Mouse (Mus musculus): ENCODE data around the gene Sema5a. TPM values are rescaled to one million over a fixed set of nuclear protein-coding genes. Genes with fewer than 3 reads are reported as not detected.

The Sema5a gene
- polyA plus RNA-seq, 3 experiments from 2014 or later: not detected

- no peak for ATAC-seq
Measured at GRCm38 (mm10) chr15:32568181-32568857, 323.7 kb downstream of the Sema5a start.

- ATAC-seq: no peak
Measured at GRCm38 (mm10) chr15:32568858-32569387, 324.3 kb downstream of the Sema5a start.

GRCm38 (mm10) chr15:32574327-32574726, 329.7 kb downstream of the Sema5a start:
- ATAC-seq: no peak

- no peak for ATAC-seq
Measured at GRCm38 (mm10) chr15:32575212-32575611, 330.6 kb downstream of the Sema5a start.

- no peak for ATAC-seq
Measured at GRCm38 (mm10) chr15:32579351-32579750, 334.7 kb downstream of the Sema5a start.

- no peak for ATAC-seq
Measured at GRCm38 (mm10) chr15:32590641-32591040, 346.0 kb downstream of the Sema5a start.

- no peak for ATAC-seq
Measured at GRCm38 (mm10) chr15:32593746-32594145, 349.1 kb downstream of the Sema5a start.

DNA sequence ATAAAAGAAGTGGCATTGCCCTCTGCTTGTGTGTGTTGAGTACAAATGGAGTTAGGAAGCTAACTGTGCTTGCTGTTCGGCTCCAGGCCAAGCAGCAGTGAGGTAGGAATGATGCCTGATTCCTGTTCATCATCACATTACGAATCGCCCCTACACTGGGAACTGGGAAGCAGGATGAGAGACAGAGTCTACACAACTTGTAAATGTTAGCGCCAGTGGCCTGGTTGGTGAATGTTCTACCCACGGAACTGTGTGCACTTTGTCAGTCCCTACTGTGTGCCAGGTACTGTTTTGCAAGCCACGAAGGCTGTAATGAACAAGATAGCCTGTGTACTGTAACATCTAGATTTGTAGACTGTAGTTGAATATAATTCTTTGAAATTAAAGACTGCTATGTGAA, 352.0 kb downstream of the Sema5a start:
- ATAC-seq: no peak

DNA sequence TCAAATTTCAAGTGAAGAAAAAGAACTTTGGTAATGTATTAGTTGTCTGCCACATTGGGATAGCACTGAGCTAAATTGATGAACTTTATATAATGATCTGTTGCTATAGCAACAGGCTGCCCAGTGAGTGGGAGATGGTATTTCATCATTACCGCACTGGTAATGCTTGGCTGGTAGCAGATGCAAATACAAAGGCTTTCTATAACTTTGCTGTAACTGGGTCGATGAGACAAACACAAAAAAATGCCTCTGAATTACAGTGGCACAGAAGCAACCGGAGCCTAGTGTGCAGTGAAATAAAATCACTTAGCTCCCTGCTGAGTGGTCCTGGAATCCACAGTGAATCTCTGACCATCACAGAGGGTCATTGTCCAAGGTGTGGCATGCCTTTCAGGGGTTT, 352.6 kb downstream of the Sema5a start:
- no peak for ATAC-seq

GRCm38 (mm10) chr15:32607236-32607635, 362.6 kb downstream of the Sema5a start:
- no peak for ATAC-seq

- no peak for ATAC-seq
Measured at GRCm38 (mm10) chr15:32610776-32611175, 366.2 kb downstream of the Sema5a start.

DNA sequence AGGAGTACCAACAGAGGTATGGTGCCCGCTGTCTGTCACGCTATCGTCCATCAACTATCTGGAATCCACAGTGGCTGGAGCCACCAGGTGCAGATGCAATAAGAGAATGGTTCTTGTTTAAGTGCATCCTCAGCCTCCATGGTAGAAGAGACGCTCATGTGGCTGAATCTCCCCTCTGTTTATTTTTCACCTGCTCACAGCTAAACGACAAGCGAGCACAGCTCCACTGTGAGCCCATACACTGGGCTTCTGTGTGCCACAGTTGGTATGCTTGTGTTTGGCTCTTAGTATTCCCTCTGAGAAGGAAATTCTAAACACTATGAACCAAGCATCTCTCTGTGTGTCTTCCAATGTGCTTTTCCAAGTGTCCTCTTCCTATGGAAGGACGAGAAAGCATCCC, 366.6 kb downstream of the Sema5a start:
- ATAC-seq: no peak

GRCm38 (mm10) chr15:32613718-32614117, 369.1 kb downstream of the Sema5a start:
- ATAC-seq: no peak

DNA sequence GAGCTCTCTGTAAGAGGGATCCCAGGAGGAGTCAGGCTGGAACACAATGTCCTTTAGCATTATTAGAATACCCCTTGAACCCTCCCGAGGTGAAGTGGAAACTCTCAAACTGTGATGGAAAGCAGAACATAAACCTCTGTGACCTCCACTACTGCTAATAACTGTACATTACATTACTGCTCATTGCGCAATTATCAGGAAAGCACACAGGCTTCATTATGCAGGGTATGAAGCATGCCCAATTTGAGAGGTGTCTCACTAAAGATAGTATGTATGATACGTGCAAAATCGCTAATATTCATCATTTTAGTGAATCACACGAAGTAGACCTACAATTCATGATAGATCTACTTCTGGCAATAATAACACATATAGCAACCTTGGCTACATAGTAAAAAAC, 371.2 kb downstream of the Sema5a start:
- no peak for ATAC-seq

DNA sequence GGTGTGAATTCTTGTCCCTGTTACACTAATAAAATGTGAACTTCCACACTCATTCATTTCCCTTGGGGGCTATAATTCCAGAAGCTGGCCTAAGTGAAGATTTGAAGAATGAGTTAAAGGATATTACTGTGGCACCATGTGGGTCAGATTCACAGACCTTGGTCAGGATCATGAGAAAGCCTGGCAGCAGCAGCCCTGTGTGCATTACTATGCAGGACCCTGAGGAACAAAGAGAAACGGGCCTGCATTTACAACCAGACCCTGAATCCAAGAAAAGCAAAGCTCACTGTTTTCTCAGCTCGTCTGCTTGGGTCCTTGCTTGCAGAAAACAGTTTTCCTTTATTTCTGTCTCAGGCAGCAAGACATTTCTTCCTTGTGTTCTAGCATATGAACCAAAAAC, 374.6 kb downstream of the Sema5a start:
- ATAC-seq: no peak

DNA sequence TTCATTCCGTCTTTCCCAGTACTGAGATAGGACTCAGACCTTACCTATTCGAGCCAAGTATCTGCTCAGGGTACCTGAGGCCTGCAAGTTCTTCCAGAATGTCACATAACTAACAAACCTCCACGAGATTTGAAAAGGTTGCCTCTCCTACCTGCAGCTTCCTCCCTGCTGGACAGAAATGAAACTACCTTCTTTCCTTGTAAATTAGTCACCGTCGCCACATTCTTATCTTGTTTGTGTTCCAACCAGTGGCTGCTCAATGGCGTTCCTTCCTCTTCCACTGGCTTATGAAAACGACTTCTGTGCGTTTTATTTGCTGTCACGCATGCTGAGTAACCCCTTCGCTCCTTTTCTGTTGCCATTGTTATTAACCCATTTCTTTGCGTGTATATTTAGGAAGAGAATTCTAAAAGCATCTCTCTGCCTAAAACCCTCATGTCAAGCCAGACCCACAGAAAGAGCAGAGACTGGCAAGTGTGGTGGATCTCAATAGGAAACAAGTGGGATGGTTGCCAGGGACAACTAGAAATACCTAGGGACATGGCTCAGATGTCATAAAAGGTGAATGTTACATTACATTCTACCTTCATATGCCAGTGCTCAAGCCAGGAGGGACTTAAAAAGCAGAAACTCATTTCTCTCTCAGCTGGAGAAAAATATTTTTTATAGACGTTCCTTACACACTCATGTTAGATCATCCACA, 378.6 kb downstream of the Sema5a start:
- no peak for ATAC-seq

GRCm38 (mm10) chr15:32624106-32624505, 379.5 kb downstream of the Sema5a start:
- no peak for ATAC-seq

DNA sequence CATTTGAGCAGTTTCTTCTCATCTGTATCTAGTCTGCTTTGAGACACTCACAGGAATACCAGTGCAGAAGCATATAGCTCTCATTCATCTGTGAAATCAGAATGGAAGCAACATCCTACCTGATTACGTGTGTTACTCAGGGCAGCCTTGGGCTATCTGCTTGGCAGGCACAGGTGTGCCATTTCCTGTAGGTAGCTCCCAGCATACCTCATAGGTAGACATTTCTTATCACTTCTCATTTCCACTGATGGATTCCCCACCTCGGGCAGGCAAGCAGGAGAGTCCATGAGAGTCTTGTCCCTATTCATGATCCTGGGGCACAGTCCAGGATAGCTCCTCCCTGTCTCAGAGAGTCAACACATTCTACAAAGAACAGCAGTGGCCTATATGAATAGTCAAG, 381.4 kb downstream of the Sema5a start:
- ATAC-seq: no peak

- ATAC-seq: no peak
Measured at GRCm38 (mm10) chr15:32633713-32634112, 389.1 kb downstream of the Sema5a start.

- no peak for ATAC-seq
Measured at GRCm38 (mm10) chr15:32637879-32638278, 393.3 kb downstream of the Sema5a start.

DNA sequence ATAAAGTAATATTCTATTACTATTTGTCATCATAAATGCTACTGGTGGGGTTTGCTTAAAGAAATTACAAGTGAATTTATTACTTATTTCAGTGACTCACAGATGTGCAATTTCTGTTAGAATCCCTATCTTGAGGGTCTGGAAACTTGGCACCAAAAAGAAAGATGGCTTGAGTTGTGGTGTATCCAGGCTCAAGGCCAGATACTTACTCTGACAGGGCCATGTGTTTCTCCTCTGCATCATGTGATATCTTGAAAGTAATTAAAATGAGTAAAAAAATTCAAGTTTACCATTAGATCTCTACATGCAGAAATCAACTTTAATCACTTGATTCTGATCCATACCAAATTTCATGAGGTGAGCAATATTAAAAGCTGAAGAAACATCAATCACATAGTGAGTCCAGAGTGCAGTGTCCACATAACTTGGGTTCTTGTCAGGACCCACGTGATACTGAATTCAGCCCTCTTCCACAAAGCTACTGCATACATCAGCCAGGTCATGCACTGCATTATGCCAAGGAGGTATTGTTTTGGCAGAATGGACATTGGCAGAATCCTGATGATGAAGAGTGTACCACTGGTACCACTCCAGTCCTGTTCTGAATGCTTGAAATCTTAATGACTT, 402.6 kb downstream of the Sema5a start:
- no peak for ATAC-seq

- ATAC-seq: no peak
Measured at GRCm38 (mm10) chr15:32654046-32654445, 409.4 kb downstream of the Sema5a start.

DNA sequence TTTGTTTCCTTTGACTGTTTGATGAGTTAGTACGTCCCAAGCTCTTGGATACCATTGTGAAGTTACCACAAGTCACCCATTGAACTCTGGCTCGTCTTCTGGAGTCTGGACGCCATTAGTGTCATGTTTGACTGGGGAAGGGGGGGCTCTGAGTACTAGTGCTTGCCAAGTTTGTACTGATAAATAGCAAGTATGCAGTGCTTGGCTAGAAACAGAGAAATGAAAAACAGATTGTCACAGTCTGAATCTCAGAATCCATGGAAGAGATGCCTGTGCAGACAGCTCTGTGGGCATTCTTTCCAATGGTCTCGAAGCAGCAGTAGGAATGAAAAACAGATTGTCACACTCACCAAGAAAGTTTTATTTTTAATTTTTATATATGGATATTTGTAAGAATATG, 411.4 kb downstream of the Sema5a start:
- ATAC-seq: no peak

DNA sequence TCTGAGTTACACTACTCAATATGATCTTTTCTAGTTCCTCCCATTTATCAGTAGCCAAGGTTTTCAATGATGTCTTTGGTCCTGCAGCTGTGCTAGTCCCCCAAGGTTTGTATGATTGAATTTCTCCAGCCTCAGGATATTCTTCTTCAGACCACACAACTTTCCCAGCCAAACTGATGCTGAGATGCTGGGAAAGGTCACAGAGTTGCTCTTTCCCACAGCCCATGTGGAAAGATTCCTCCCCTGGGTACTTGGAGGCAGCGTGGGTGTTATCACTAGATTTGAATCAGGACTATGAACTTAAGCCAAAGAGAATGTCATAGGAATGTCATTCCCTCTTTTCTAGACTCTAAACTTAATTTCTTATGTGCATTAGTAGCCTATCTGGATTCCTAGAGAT, 431.8 kb downstream of the Sema5a start:
- ATAC-seq: no peak

All from inflammation-experienced regulatory T-cells, adult 6 months (primary cell).